Mouse (Mus musculus): ENCODE measurements around the gene Vmn1r53. TPM values are rescaled to one million over a fixed set of nuclear protein-coding genes. Genes with fewer than 3 reads are reported as not detected.

Vmn1r53 gene
- not detected for total RNA-seq (2023)

DNA sequence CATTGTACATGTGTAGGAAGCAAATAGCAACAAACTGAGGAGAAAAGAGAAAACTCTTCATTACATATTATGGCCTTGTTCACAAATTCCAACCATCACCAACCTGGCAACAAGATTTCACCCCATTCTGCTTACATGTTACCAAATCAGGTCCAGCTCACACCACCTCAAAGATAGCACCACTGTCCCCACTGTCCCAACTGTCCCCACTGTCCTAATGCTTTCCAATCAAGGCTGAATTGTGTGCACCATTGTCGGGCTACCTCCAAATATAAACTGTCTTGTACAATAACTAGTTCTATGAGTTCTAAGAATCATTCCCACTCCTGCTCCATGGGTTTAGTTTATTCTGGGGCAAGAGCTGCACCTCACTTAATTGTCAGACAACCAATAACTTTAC, at the start of gene Vmn1r53:
TSS of gene Vmn1r53 (minus strand) at position 101 of the 400 bp plus-strand sequence.

GRCm38 (mm10) chr6:90246000-90246399, 21.8 kb upstream of the Vmn1r53 start, which contains the start of gene Vmn1r54:
TSS of gene Vmn1r54 (plus strand) at chr6:90246300.

GRCm38 (mm10) chr6:90202493-90202892, 21.7 kb downstream of the Vmn1r53 start, which contains the start of gene V1ra8:
TSS of gene V1ra8 (plus strand) at chr6:90202793.

DNA sequence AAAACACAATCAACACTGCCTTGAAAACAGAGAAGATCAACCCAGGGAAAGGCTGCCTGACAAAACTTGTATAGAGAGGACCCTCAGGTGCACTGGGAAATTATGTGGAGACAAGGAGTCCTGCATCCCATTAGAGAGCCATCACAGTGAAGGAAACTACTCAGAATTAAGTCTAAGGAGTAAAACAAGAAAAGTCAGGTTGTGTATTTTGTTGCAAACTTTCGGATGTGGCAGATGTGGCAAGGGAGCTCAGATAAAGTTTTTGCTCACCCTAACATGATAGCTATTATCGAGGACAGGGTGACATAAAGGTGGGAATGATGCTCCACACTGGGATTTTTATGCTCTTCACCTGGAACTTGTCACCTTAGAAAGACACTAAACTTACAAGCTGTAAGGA, 49.7 kb downstream of the Vmn1r53 start, which contains the start of gene Vmn1r52:
TSS of gene Vmn1r52 (plus strand) at position 301 of the 400 bp plus-strand sequence.

Other genes with a start within 250 kb of the Vmn1r53 start
- gene Vmn1r47, start 208.3 kb downstream of the Vmn1r53 start, total RNA-seq (2023): not detected
- not detected for gene Vmn1r48, start 187.6 kb downstream of the Vmn1r53 start, total RNA-seq (2023)
- gene Vmn1r49, start 145.9 kb downstream of the Vmn1r53 start, total RNA-seq (2023): not detected
- gene Vmn1r50, start 123.0 kb downstream of the Vmn1r53 start, total RNA-seq (2023): not detected
- gene Vmn1r51, start 101.8 kb downstream of the Vmn1r53 start, total RNA-seq (2023): not detected
- gene Vmn1r52, start 49.6 kb downstream of the Vmn1r53 start, total RNA-seq (2023): not detected
- not detected for gene V1ra8, start 21.6 kb downstream of the Vmn1r53 start, total RNA-seq (2023)
- not detected for gene Vmn1r54, start 21.9 kb upstream of the Vmn1r53 start, total RNA-seq (2023)
- not detected for gene BC048671, start 76.8 kb upstream of the Vmn1r53 start, total RNA-seq (2023)
- gene Chst13, start 100.7 kb upstream of the Vmn1r53 start, total RNA-seq (2023): not detected
- gene Uroc1, start 108.8 kb upstream of the Vmn1r53 start, total RNA-seq (2023): not detected
- gene Zxdc, start 145.1 kb upstream of the Vmn1r53 start, total RNA-seq (2023): 32.3 TPM
- gene Cfap100, start 204.4 kb upstream of the Vmn1r53 start, total RNA-seq (2023): not detected
- gene Klf15, start 238.1 kb upstream of the Vmn1r53 start, total RNA-seq (2023): not detected

Measured in CD8-positive naive resting alpha-beta T cell, adult 57 days (primary cell).